ENCODE assay signal across 10 mouse cellular contexts in genomic region chr7:3193905-3194304, GRCm38 (mm10). TPM values are rescaled to one million over a fixed set of nuclear protein-coding genes. Genes with fewer than 3 reads are reported as not detected.
A peak's percentile ranks its signal among the peaks of the same experiment; 100 is the strongest.
DNase-seq lines count a peak whose midpoint lies in the region; ATAC-seq and TF ChIP-seq lines count a peak whose summit lies in the region.
"Had no signal": no experiment of that assay in that cellular context is flagged by ENCODE, and none has a peak within 500 bp of the region (broad histone marks: within the 10 kb centered on the region; RNA-seq: fewer than 3 reads in every experiment).

No protein-coding gene starts in this region.

- no peak overlapping the region for H3K4me3 ChIP-seq in hindbrain, embryonic 11.5 days (ENCODE audit: low read depth, low read length)
- H3K4me3 ChIP-seq in hindbrain, embryonic 14.5 days (replicated peaks; ENCODE audit: low read length), result no peak overlapping the region
- H3K4me3 ChIP-seq in lung, postnatal 0 days (ENCODE audit: low read depth, low read length), result no peak overlapping the region
- no peak overlapping the region for H3K4me3 ChIP-seq in forebrain, embryonic 13.5 days
- H3K4me3 ChIP-seq in forebrain, embryonic 16.5 days (replicated peaks; ENCODE audit: low read length), result no peak overlapping the region
- H3K4me3 ChIP-seq: embryonic facial prominence, embryonic 13.5 days had no signal

- TF ChIP-seq CTCF in lung, postnatal 0 days (IDR thresholded peaks at IDR 0.05), result peak; percentile 41; the same call in 1 of the 2 replicates

- no peaks in the 10 kb centered on the region for H3K27me3 ChIP-seq in hindbrain, embryonic 11.5 days (ENCODE audit: control insufficient read depth, insufficient read depth, low read length)
- H3K27me3 ChIP-seq in hindbrain, embryonic 14.5 days (ENCODE audit: control insufficient read depth, insufficient read depth, low read length), result no peaks in the 10 kb centered on the region
- no peaks in the 10 kb centered on the region for H3K27me3 ChIP-seq in lung, postnatal 0 days (replicated peaks; ENCODE audit: insufficient read depth, low read length)
- H3K27me3 ChIP-seq in forebrain, embryonic 13.5 days, result no peaks in the 10 kb centered on the region
- no peaks in the 10 kb centered on the region for H3K27me3 ChIP-seq in forebrain, embryonic 16.5 days (replicated peaks; ENCODE audit: control insufficient read depth, insufficient read depth, low read length)
- H3K27me3 ChIP-seq: embryonic facial prominence, embryonic 13.5 days had no signal

- no peaks in the 10 kb centered on the region for H3K9me3 ChIP-seq in hindbrain, embryonic 11.5 days (ENCODE audit: control insufficient read depth, low read length)
- H3K9me3 ChIP-seq in hindbrain, embryonic 14.5 days (ENCODE audit: control insufficient read depth, low read length), result no peaks in the 10 kb centered on the region
- H3K9me3 ChIP-seq in lung, postnatal 0 days (ENCODE audit: low read length), result no peaks in the 10 kb centered on the region
- H3K9me3 ChIP-seq in forebrain, embryonic 13.5 days (replicated peaks), result peaks cover 4% of the 10 kb centered on the region; the same call in 1 of the 2 replicates
- no peaks in the 10 kb centered on the region for H3K9me3 ChIP-seq in forebrain, embryonic 16.5 days (ENCODE audit: control insufficient read depth, low read length)
- H3K9me3 ChIP-seq: embryonic facial prominence, embryonic 13.5 days had no signal

- DNase-seq in hindbrain, embryonic 11.5 days (ENCODE audit: low spot score), result peak; percentile 40
- no peak for DNase-seq in hindbrain, embryonic 14.5 days (ENCODE audit: low spot score)
- DNase-seq in ES-CJ7 (ENCODE audit: low read depth, low spot score), result peak; percentile 96
- peak; percentile 63 for DNase-seq in adrenal gland, adult 2 months
- no peak for DNase-seq in lung, postnatal 0 days (ENCODE audit: low spot score)

- no peak overlapping the region for H3K27ac ChIP-seq in hindbrain, embryonic 11.5 days (ENCODE audit: low read depth, low read length)
- H3K27ac ChIP-seq in hindbrain, embryonic 14.5 days, result no peak overlapping the region
- no peak overlapping the region for H3K27ac ChIP-seq in lung, postnatal 0 days (ENCODE audit: low read length)
- H3K27ac ChIP-seq in forebrain, embryonic 13.5 days, result no peak overlapping the region
- no peak overlapping the region for H3K27ac ChIP-seq in forebrain, embryonic 16.5 days (ENCODE audit: low read length)
- H3K27ac ChIP-seq: embryonic facial prominence, embryonic 13.5 days had no signal

- no peak overlapping the region for H3K9ac ChIP-seq in hindbrain, embryonic 11.5 days (ENCODE audit: low read depth, low read length)
- no peak overlapping the region for H3K9ac ChIP-seq in hindbrain, embryonic 14.5 days
- no peak overlapping the region for H3K9ac ChIP-seq in lung, postnatal 0 days (replicated peaks; ENCODE audit: low read depth)
- H3K9ac ChIP-seq in forebrain, embryonic 13.5 days, result no peak overlapping the region
- no peak overlapping the region for H3K9ac ChIP-seq in forebrain, embryonic 16.5 days (replicated peaks; ENCODE audit: low read depth, low read length)
- H3K9ac ChIP-seq: embryonic facial prominence, embryonic 13.5 days had no signal

- 16% methylated on average over 6 of the region's 6 CpGs for WGBS in hindbrain, embryonic 11.5 days
- WGBS in hindbrain, embryonic 14.5 days, result 12% methylated on average over 6 of the region's 6 CpGs
- 17% methylated on average over 5 of the region's 6 CpGs for WGBS in lung, postnatal 0 days
- WGBS in forebrain, embryonic 13.5 days, result 15% methylated on average over 6 of the region's 6 CpGs
- WGBS in forebrain, embryonic 16.5 days, result 18% methylated on average over 5 of the region's 6 CpGs

- no peak overlapping the region for H3K4me2 ChIP-seq in hindbrain, embryonic 11.5 days (replicated peaks; ENCODE audit: low read depth, low read length)
- H3K4me2 ChIP-seq in hindbrain, embryonic 14.5 days (replicated peaks), result no peak overlapping the region
- no peak overlapping the region for H3K4me2 ChIP-seq in lung, postnatal 0 days (replicated peaks; ENCODE audit: low read depth, low read length)
- H3K4me2 ChIP-seq in forebrain, embryonic 13.5 days, result no peak overlapping the region
- H3K4me2 ChIP-seq in forebrain, embryonic 16.5 days (ENCODE audit: low read length), result no peak overlapping the region
- H3K4me2 ChIP-seq: embryonic facial prominence, embryonic 13.5 days had no signal

- H3K4me1 ChIP-seq in hindbrain, embryonic 11.5 days (replicated peaks; ENCODE audit: control insufficient read depth, insufficient read depth, low read length), result no peaks in the 10 kb centered on the region
- H3K4me1 ChIP-seq in hindbrain, embryonic 14.5 days (replicated peaks; ENCODE audit: control insufficient read depth, insufficient read depth, low read length), result no peaks in the 10 kb centered on the region
- H3K4me1 ChIP-seq in lung, postnatal 0 days (ENCODE audit: insufficient read depth, low read depth, low read length), result no peaks in the 10 kb centered on the region
- H3K4me1 ChIP-seq in forebrain, embryonic 13.5 days, result no peaks in the 10 kb centered on the region
- H3K4me1 ChIP-seq in forebrain, embryonic 16.5 days (replicated peaks; ENCODE audit: control insufficient read depth, insufficient read depth, low read length), result no peaks in the 10 kb centered on the region
- H3K4me1 ChIP-seq: embryonic facial prominence, embryonic 13.5 days had no signal

- no peaks in the 10 kb centered on the region for H3K36me3 ChIP-seq in hindbrain, embryonic 11.5 days (ENCODE audit: control insufficient read depth, insufficient read depth, low read length)
- no peaks in the 10 kb centered on the region for H3K36me3 ChIP-seq in hindbrain, embryonic 14.5 days (replicated peaks; ENCODE audit: control insufficient read depth, insufficient read depth)
- H3K36me3 ChIP-seq in lung, postnatal 0 days (ENCODE audit: insufficient read depth, low read length), result no peaks in the 10 kb centered on the region
- H3K36me3 ChIP-seq in forebrain, embryonic 13.5 days (ENCODE audit: poor library complexity, severe bottlenecking), result no peaks in the 10 kb centered on the region
- no peaks in the 10 kb centered on the region for H3K36me3 ChIP-seq in forebrain, embryonic 16.5 days (ENCODE audit: control insufficient read depth, insufficient read depth)
- H3K36me3 ChIP-seq: embryonic facial prominence, embryonic 13.5 days had no signal

- ATAC-seq in hindbrain, embryonic 11.5 days (ENCODE audit: low FRiP score), result no peak
- no peak for ATAC-seq in hindbrain, embryonic 14.5 days (ENCODE audit: low FRiP score)
- 0 out of 4 replicates have a peak, but pooled peaks have one; percentile 32 to 37 for ATAC-seq in hematopoietic stem cell, adult 5-6 weeks (replicated peaks in 1 of 2; ENCODE audit: insufficient read depth in 1 of 2, low FRiP score in 2 of 2, low TSS enrichment in 1 of 2, low read depth in 1 of 2, poor library complexity in 2 of 2, severe bottlenecking in 2 of 2)
- ATAC-seq in lung, postnatal 0 days, result no peak
- no peak for ATAC-seq in forebrain, embryonic 13.5 days
- ATAC-seq in forebrain, embryonic 16.5 days, result no peak

- no peak for TF ChIP-seq EP300 in lung, postnatal 0 days (IDR thresholded peaks at IDR 0.05)

RNA-seq across cellular contexts. Expression of gene AU018091, which starts 24.9 kb away (rescaled TPM):
- polyA plus RNA-seq in hindbrain, embryonic 11.5 days (2014; fragmentation: Nextera tagmentation; extraction: Ambion mirVana), result 0.12 and 0.28 TPM in 2 replicates
- not detected in 2 replicates for polyA plus RNA-seq in hindbrain, embryonic 14.5 days (2014; fragmentation: Nextera tagmentation; extraction: Ambion mirVana)
- total RNA-seq in adrenal gland, adult 2 months (2021), result not detected
- polyA plus RNA-seq in adrenal gland, adult 2 months (2012; rRNA removed), result not detected in 2 replicates
- total RNA-seq in hematopoietic stem cell, adult 5-6 weeks (2017), result not detected in 2 replicates
- 0.14 and 0.17 TPM in 2 replicates for polyA plus RNA-seq in lung, postnatal 0 days (2015; fragmentation: Nextera tagmentation; extraction: Ambion mirVana)
- not detected in 2 replicates for polyA plus RNA-seq in forebrain, embryonic 13.5 days (2015; fragmentation: Nextera tagmentation; extraction: Ambion mirVana)
- not detected in 2 replicates for polyA plus RNA-seq in forebrain, embryonic 16.5 days (2015; fragmentation: Nextera tagmentation; extraction: Ambion mirVana)
- total RNA-seq: left cerebral cortex, postnatal 10 days had no signal

RNA-seq across cellular contexts. Expression of gene Nlrp12, which starts 55.6 kb away (rescaled TPM):
- polyA plus RNA-seq in hindbrain, embryonic 11.5 days (2014; fragmentation: Nextera tagmentation; extraction: Ambion mirVana), result 0.05 TPM in 1 of 2 replicates, not detected in the other
- 0.07 TPM in 1 of 2 replicates, not detected in the other for polyA plus RNA-seq in hindbrain, embryonic 14.5 days (2014; fragmentation: Nextera tagmentation; extraction: Ambion mirVana)
- not detected for total RNA-seq in adrenal gland, adult 2 months (2021)
- 0.01 TPM in 1 of 2 replicates, not detected in the other for polyA plus RNA-seq in adrenal gland, adult 2 months (2012; rRNA removed)
- 0.10 and 1.2 TPM in 2 replicates for total RNA-seq in hematopoietic stem cell, adult 5-6 weeks (2017)
- 0.19 and 0.21 TPM in 2 replicates for polyA plus RNA-seq in lung, postnatal 0 days (2015; fragmentation: Nextera tagmentation; extraction: Ambion mirVana)
- not detected in 2 replicates for polyA plus RNA-seq in forebrain, embryonic 13.5 days (2015; fragmentation: Nextera tagmentation; extraction: Ambion mirVana)
- not detected in 2 replicates for polyA plus RNA-seq in forebrain, embryonic 16.5 days (2015; fragmentation: Nextera tagmentation; extraction: Ambion mirVana)
- polyA plus RNA-seq: embryonic facial prominence, embryonic 13.5 days had no signal

Comparison
In these comparisons a context has a peak if more than half of its experiments do, and no peak if none do; other contexts are left out.
1. DNase-seq: peak in hindbrain, embryonic 11.5 days (single experiment), ES-CJ7 (single experiment) and adrenal gland, adult 2 months (single experiment); none in hindbrain, embryonic 14.5 days (single experiment) and lung, postnatal 0 days (single experiment).
2. ATAC-seq: peak in hematopoietic stem cell, adult 5-6 weeks (2 of 2); none in hindbrain, embryonic 11.5 days (single experiment), hindbrain, embryonic 14.5 days (single experiment), lung, postnatal 0 days (single experiment), forebrain, embryonic 13.5 days (single experiment) and forebrain, embryonic 16.5 days (single experiment).